Mouse (Mus musculus) layer of hippocampus, postnatal 36 days (tissue): Measurements from ENCODE around the gene Ptpn4. TPM values are rescaled to one million over a fixed set of nuclear protein-coding genes. Genes with fewer than 3 reads are reported as not detected.

Experiments
- DNase-seq, 2 experiments: peaks; one replicate each; pipeline ENCODE4 v3.0.0; 2022
- total RNA-seq, 2 experiments: library from RNA; stranded (reverse); gene quantifications; 2 replicates each; pipeline ENCODE4 v1.2.3; 2021

Ptpn4 gene
- total RNA-seq, 2 experiments from 2014 or later, result 62.3 to 76.3 TPM

GRCm38 (mm10) chr1:119805984-119806383, 31.4 kb downstream of the Ptpn4 start:
- DNase-seq, result no peak

DNA sequence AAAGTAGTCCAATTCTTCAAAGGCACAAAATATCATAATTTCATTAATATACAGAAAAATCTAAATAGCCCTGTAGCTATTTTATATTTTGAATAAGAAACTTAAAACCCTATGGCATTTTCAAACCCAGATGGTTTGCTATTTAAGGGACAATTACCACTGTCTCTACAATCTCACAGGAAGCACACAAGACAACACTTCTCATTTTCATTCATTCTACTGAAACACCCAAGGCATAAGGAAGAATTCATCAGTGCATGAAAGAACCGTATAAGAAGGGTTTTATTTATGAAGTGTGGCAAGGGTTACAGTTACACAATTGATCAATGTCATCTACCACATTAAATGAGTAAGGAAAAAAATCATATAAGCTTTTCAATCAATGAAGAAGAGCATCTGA, 32.8 kb downstream of the Ptpn4 start:
- DNase-seq, result no peak

- DNase-seq, result no peak
Measured at GRCm38 (mm10) chr1:119795174-119795573, 42.2 kb downstream of the Ptpn4 start.

DNA sequence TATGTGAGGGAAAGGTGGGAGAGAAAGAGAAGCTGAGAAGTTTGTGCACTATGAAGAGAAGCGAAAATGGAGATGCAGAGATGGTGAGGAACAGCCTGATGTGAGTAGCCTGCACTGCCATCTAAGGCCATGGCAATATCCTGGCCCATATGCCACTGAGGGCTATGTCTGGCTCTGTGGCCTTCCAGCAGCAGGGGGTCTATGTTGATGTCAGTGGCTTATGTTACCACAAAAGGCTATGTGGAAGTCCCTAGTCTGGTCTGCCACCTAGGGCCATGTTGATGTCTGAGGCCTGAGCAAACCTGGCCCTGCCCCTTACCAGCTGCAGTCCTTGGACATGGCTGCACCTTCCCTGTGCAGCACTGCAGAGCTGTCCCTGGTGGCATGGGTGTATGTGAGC, 43.1 kb downstream of the Ptpn4 start:
- DNase-seq, result no peak

DNA sequence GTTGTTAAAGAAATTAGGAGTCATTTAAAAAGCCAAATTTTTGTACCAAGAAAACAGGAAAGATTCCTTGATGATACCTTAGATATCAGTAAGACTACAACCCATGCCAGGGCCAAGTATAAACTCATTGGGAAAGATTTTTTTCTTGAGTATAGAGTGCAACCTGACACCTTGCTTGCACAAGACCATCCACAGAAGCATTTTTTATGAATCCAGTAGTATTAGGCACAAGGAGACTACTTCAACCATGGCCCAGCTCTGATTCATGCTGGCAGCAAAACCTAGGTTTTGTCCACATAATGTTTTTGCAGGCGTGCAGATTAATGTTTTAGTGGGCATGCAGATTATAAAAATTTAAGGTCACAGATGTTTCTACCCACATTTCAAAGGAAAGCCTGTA, 46.8 kb downstream of the Ptpn4 start:
- no peak for DNase-seq

DNA sequence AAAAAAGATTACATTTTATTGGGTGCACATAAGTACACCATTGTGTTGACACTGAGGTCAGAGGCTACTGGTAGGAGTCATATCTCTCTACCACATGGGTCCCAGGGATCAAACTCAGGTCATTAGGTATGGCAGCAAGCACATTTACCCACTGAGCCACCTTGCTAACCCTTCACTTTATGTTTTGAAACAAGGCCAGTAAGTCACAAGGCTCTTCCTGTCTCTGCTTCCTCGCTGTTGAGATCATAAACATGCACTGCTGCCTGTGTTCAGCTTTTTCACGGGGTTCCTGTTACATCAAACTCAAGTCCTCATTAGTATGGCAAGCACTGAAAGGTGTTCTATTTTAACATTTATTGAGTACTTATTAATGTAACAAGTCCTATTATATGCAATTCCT, 61.5 kb downstream of the Ptpn4 start:
- DNase-seq, result no peak

DNA sequence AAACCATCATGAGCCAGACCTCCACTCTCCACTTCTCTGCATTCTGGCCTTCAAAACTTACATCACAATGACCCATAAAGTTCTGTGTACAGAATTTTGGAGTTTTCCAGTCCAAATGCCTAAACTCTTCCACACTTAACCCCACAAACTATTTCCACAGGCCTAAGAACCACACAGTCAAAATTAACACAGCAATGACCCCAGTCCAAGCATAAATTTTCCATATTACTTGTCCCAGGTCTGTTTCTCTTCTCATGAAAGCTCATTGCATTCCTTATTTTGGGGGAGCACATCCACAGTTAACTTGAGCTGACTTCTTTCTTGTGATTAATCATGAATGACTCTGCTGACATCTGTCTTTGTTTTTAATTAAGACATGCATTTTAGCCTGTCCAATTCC, 101.7 kb downstream of the Ptpn4 start:
- DNase-seq, result no peak

DNA sequence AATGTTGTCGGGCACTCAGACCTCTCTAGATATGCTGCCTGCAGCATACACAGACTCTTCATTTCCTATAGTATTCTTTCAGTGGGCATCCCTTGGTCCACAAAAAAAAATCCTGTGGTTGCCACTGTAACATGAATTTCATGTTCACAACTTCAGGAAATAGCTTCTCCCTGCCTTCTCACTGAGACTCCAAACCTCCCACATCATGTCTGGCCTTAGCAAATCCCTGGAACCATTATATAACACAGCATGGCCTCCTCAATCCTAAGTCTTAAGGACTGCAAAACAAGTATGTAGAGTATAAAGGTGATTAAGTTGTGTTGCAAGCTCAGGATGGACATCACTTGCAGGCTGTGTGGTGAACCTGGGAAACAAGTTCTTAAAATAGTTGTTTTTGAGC, 102.6 kb downstream of the Ptpn4 start:
- DNase-seq, result no peak

DNA sequence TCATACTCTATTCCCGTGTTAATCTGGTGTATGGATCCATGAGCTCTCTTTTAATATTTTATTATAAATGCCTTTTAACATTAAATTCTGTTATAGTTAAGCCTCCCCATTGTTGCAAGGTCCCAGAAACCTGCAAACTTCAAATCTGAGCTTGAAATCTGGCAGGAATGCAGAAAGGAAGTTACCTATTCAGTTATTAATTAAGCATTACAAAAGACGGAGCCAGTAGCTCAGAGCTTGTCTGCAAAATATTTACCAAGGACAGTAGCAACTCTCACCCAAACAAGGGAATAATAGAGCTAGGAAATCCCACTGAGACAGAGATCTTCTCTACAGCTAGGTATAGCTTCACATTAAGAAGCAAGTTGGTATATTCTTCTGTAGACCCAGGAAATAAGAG, 106.2 kb downstream of the Ptpn4 start:
- DNase-seq, result no peak

- no peak for DNase-seq
Measured at GRCm38 (mm10) chr1:119713017-119713416, 124.4 kb downstream of the Ptpn4 start.

- no peak for DNase-seq
Measured at GRCm38 (mm10) chr1:119706471-119707217, 130.8 kb downstream of the Ptpn4 start.

- DNase-seq, result no peak
Measured at GRCm38 (mm10) chr1:119696860-119697259, 140.6 kb downstream of the Ptpn4 start.

DNA sequence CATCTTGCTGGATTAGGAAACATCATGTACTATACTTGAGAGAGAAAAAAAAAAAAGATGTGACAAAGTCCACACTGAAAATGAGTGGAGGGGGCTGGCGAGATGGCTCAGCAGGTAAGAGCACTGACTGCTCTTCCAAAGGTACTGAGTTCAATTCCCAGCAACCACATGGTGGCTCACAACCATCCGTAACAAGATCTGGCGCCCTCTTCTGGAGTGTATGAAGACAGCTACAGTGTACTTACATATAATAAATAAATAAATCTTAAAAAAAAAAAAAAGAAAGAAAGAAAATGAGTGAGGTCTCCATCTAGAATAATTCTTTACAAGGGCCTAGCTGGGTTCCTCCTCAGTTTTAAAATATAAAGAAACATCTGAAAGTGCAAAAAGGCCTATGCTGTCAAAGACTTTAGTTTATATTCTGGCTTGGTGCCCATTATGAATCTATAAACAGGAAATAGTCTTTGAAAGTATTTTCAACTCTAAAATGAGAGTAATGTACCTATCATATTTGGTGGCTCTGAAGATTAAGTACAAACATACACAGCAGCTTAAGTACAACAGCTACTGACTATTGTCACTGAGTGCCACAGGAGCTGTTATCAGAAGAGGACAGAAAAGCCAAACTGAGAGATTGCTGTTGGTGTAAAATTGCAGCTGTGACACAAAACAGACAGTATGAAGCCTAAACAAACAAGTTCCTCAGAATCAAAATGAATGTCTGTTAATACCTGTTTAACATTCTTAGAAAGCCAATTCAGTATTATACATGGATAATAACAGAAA, 151.4 kb downstream of the Ptpn4 start:
- no peak for DNase-seq

- DNase-seq, result no peak
Measured at GRCm38 (mm10) chr1:119681663-119682213, 155.7 kb downstream of the Ptpn4 start.

DNA sequence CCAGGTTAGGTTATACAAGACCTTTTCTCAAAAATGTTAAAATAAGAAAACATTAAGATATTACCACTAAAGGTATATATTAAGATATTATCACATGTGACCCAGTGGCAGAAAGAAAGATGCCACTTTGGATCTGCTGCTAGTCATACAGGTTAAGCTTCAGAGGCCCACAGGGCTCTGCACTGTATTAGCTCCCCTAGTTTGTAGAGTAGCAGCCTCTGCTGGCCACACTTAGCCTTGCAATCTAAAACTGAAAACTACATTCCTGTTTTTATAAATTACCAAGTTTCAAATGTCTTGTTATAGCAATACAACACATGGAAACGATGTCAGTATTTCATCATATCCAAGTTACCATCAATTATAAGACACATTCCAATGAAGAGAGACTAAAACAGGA, 162.4 kb downstream of the Ptpn4 start:
- peak in 1 of 2 experiments; percentile 19 for DNase-seq

DNA sequence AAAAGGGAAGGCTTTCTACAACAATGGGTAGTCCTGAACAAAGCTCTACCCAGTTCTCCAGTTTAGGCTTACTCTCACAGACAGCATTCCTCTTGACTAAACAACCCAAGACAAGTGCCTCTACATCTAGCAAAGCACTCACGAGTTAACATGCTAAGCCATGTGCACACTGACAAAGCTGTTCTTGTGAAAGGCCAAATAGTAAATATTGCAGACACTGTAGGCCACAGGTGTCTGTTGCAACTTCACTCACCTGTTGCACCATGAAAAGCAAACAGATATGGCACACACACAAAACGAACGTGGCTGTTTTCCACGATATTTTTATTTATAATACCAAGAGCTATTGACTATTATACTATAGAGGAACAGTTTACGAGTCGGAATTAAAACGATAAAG, 170.5 kb downstream of the Ptpn4 start:
- no peak for DNase-seq

- no peak for DNase-seq
Measured at GRCm38 (mm10) chr1:119654307-119654706, 183.1 kb downstream of the Ptpn4 start.

- DNase-seq, result no peak
Measured at GRCm38 (mm10) chr1:119650386-119650785, 187.0 kb downstream of the Ptpn4 start.

- no peak for DNase-seq
Measured at GRCm38 (mm10) chr1:119649627-119650026, 187.8 kb downstream of the Ptpn4 start.

GRCm38 (mm10) chr1:119648205-119649111, 189.0 kb downstream of the Ptpn4 start, which contains the start of gene Epb41l5:
TSS of gene Epb41l5 (minus strand) at chr1:119649000.
- peak; percentile 63 to 76 for DNase-seq

- no peak for DNase-seq
Measured at GRCm38 (mm10) chr1:119646356-119646755, 191.1 kb downstream of the Ptpn4 start.

- DNase-seq, result no peak
Measured at GRCm38 (mm10) chr1:119642367-119642766, 195.0 kb downstream of the Ptpn4 start.
